In genomic region chr11:94832246-94832985, GRCm38 (mm10) we compare ENCODE assay signal across 8 mouse cellular contexts. TPM values are rescaled to one million over a fixed set of nuclear protein-coding genes. Genes with fewer than 3 reads are reported as not detected.
DNase-seq lines count a peak whose midpoint lies in the region; ATAC-seq and TF ChIP-seq lines count a peak whose summit lies in the region.

No protein-coding gene starts in this region.

- no peak overlapping the region for H3K4me3 ChIP-seq in forebrain, embryonic 11.5 days (ENCODE audit: low read depth, low read length)
- H3K4me3 ChIP-seq in forebrain, embryonic 16.5 days (replicated peaks; ENCODE audit: low read length), result no peak overlapping the region
- H3K4me3 ChIP-seq in midbrain, postnatal 0 days (ENCODE audit: low read depth, low read length), result no peak overlapping the region

- POLR2A ChIA-PET in Patski (lab: Charles Lee), result no interaction called here

- no peaks in the 10 kb centered on the region for H3K4me1 ChIP-seq in forebrain, embryonic 11.5 days (replicated peaks; ENCODE audit: control insufficient read depth, insufficient read depth, low read length)
- no peaks in the 10 kb centered on the region for H3K4me1 ChIP-seq in forebrain, embryonic 16.5 days (replicated peaks; ENCODE audit: control insufficient read depth, insufficient read depth, low read length)
- no peaks in the 10 kb centered on the region for H3K4me1 ChIP-seq in midbrain, postnatal 0 days (ENCODE audit: insufficient read depth, low read length)

- CTCF ChIA-PET in Patski (lab: Charles Lee), result interaction anchor here (1.2 kb wide), 1 partner anchor 105 kb away, joined by 6 read pairs; no protein-coding TSS in a partner anchor

- H3K36me3 ChIP-seq in forebrain, embryonic 11.5 days (ENCODE audit: control insufficient read depth, insufficient read depth, low read length), result no peaks in the 10 kb centered on the region
- no peaks in the 10 kb centered on the region for H3K36me3 ChIP-seq in forebrain, embryonic 16.5 days (ENCODE audit: control insufficient read depth, insufficient read depth)
- H3K36me3 ChIP-seq in midbrain, postnatal 0 days (ENCODE audit: insufficient read depth, low read length), result no peaks in the 10 kb centered on the region
- no peaks in the 10 kb centered on the region for H3K36me3 ChIP-seq in splenic B cell, adult 2 months (ENCODE audit: control insufficient read depth, insufficient read depth, low read length, poor library complexity, severe bottlenecking)

- peak; percentile 83 for DNase-seq in forebrain, embryonic 11.5 days (ENCODE audit: low spot score)
- DNase-seq in Patski (ENCODE audit: low read depth, low spot score), result no peak
- peak; percentile 82 to 86 for DNase-seq in cerebellum, postnatal 14 days
- peak; percentile 29 for DNase-seq in heart, adult 8-10 months (ENCODE audit: low spot score)
- peak; percentile 25 to 69 for DNase-seq in left cerebral cortex, adult 18-20 months (ENCODE audit: low spot score in 2 of 2)
- peak; percentile 39 for DNase-seq in midbrain, postnatal 0 days (ENCODE audit: low spot score)
- DNase-seq in splenic B cell, adult 2 months (ENCODE audit: low read depth, low spot score), result peak; percentile 62

- no peak for ATAC-seq in forebrain, embryonic 11.5 days (replicated peaks; ENCODE audit: low FRiP score)
- no peak for ATAC-seq in forebrain, embryonic 16.5 days
- no peak for ATAC-seq in Patski
- no peak for ATAC-seq in midbrain, postnatal 0 days (ENCODE audit: low FRiP score)

- no peak overlapping the region for H3K9ac ChIP-seq in forebrain, embryonic 11.5 days (ENCODE audit: low read length)
- H3K9ac ChIP-seq in forebrain, embryonic 16.5 days (replicated peaks; ENCODE audit: low read depth, low read length), result no peak overlapping the region
- H3K9ac ChIP-seq in midbrain, postnatal 0 days (replicated peaks; ENCODE audit: low read length, poor library complexity, severe bottlenecking), result no peak overlapping the region

- in situ Hi-C loops in Patski (cut with MboI; ENCODE audit: low pct_unique_long_range_greater_than_20kb), result no loop called here

- no peak overlapping the region for H3K27ac ChIP-seq in forebrain, embryonic 11.5 days (ENCODE audit: low read depth, low read length)
- H3K27ac ChIP-seq in forebrain, embryonic 16.5 days (ENCODE audit: low read length), result no peak overlapping the region
- no peak overlapping the region for H3K27ac ChIP-seq in midbrain, postnatal 0 days (ENCODE audit: low read depth, low read length)

- H3K4me2 ChIP-seq in forebrain, embryonic 11.5 days (ENCODE audit: low read depth, low read length, severe bottlenecking), result no peak overlapping the region
- no peak overlapping the region for H3K4me2 ChIP-seq in forebrain, embryonic 16.5 days (ENCODE audit: low read length)
- no peak overlapping the region for H3K4me2 ChIP-seq in midbrain, postnatal 0 days (ENCODE audit: low read depth, low read length, poor library complexity, severe bottlenecking)

- TF ChIP-seq CTCF in Patski (IDR thresholded peaks at IDR 0.05), result peak; percentile 88
- peak; percentile 82 for TF ChIP-seq CTCF in midbrain, postnatal 0 days (IDR thresholded peaks at IDR 0.05)

- H3K9me3 ChIP-seq in forebrain, embryonic 11.5 days (ENCODE audit: control insufficient read depth, low read length), result no peaks in the 10 kb centered on the region; the same call in 1 of the 2 replicates
- no peaks in the 10 kb centered on the region for H3K9me3 ChIP-seq in forebrain, embryonic 16.5 days (ENCODE audit: control insufficient read depth, low read length)
- no peaks in the 10 kb centered on the region for H3K9me3 ChIP-seq in midbrain, postnatal 0 days (ENCODE audit: low read length)

- H3K27me3 ChIP-seq in forebrain, embryonic 11.5 days (ENCODE audit: control insufficient read depth, insufficient read depth, low read length), result no peaks in the 10 kb centered on the region
- no peaks in the 10 kb centered on the region for H3K27me3 ChIP-seq in forebrain, embryonic 16.5 days (replicated peaks; ENCODE audit: control insufficient read depth, insufficient read depth, low read length)
- H3K27me3 ChIP-seq in Patski, result peaks cover 12% of the 10 kb centered on the region
- no peaks in the 10 kb centered on the region for H3K27me3 ChIP-seq in midbrain, postnatal 0 days (ENCODE audit: insufficient read depth, low read length)
- H3K27me3 ChIP-seq in splenic B cell, adult 2 months (ENCODE audit: control insufficient read depth, insufficient read depth, low read length, poor library complexity, severe bottlenecking), result no peaks in the 10 kb centered on the region

- 29% methylated on average over 13 of the region's 13 CpGs for WGBS in forebrain, embryonic 11.5 days
- 31% methylated on average over 13 of the region's 13 CpGs for WGBS in forebrain, embryonic 16.5 days
- 33% methylated on average over 13 of the region's 13 CpGs for WGBS in midbrain, postnatal 0 days

RNA-seq across cellular contexts. Expression of gene Tmem92, which starts 49.9 kb away (rescaled TPM):
- polyA plus RNA-seq in forebrain, embryonic 11.5 days (2014; fragmentation: Nextera tagmentation; extraction: Ambion mirVana), result not detected in 2 replicates
- not detected in 2 replicates for polyA plus RNA-seq in forebrain, embryonic 16.5 days (2015; fragmentation: Nextera tagmentation; extraction: Ambion mirVana)
- not detected for polyA plus RNA-seq in Patski (2021)
- not detected for total RNA-seq in heart, adult 8-10 months (2022)
- total RNA-seq in left cerebral cortex, adult 18-20 months (2021), result not detected
- not detected in 2 replicates for total RNA-seq in midbrain, postnatal 0 days (2014; rRNA removed)
- not detected in 2 replicates for polyA plus RNA-seq in midbrain, postnatal 0 days (2015; fragmentation: Nextera tagmentation; extraction: Ambion mirVana)
